Mouse (Mus musculus) lung, adult 2 months (tissue): Measurements from ENCODE around the gene Erv3.

Source experiments
- CTCF ChIP-seq: fragments of 200-500 bp; IDR thresholded peaks from 2 replicates; pipeline ENCODE4 v1.5.1; 2011; ENCODE audit warnings: mild to moderate bottlenecking, low read length, control low read depth; ENCODE audit not compliant: insufficient read depth
- POLR2A ChIP-seq: fragments of 200-500 bp; IDR thresholded peaks from 2 replicates; pipeline ENCODE4 v1.6.1; 2011; ENCODE audit warnings: low read depth, mild to moderate bottlenecking, control low read depth, low read length, borderline replicate concordance; ENCODE audit errors: extremely low read depth

DNA sequence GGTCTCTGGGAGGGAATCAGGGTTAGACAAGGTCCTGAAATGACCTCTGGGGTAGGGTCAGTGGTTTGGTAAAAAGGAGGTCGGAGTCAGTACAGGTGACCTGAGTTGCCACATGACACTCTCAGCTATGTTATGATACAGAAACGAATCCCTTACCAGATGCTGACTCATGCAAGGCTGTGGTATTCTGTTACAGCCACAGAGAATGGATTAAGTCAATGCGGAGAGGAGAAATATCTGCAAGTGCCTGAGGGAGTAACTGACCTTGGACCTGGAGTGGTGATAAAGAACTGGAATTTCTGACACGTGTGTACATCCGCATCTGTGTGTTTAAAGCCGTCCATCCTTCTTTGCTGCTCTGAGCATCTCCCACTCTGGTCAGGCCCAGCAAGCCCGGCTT, 52.7 kb downstream of the Erv3 start:
- no peak for TF ChIP-seq CTCF
- TF ChIP-seq POLR2A, result no peak
